Comparison of ENCODE assay signal across 8 mouse cellular contexts in genomic region chr6:87979728-87980127, GRCm38 (mm10). TPM values are rescaled to one million over a fixed set of nuclear protein-coding genes. Genes with fewer than 3 reads are reported as not detected.
DNase-seq lines count a peak whose midpoint lies in the region; ATAC-seq lines count a peak whose summit lies in the region.

No protein-coding gene starts in this region.

- H3K9me3 ChIP-seq in kidney, embryonic 14.5 days (ENCODE audit: control insufficient read depth, low read length) = no peaks in the 10 kb centered on the region
- H3K9me3 ChIP-seq in embryonic facial prominence, embryonic 15.5 days (replicated peaks) = no peaks in the 10 kb centered on the region
- no peaks in the 10 kb centered on the region for H3K9me3 ChIP-seq in intestine, embryonic 14.5 days (ENCODE audit: control insufficient read depth, low read length)
- H3K9me3 ChIP-seq in midbrain, embryonic 16.5 days (replicated peaks; ENCODE audit: control insufficient read depth, low read length, poor library complexity, severe bottlenecking) = no peaks in the 10 kb centered on the region

- no peaks in the 10 kb centered on the region for H3K27me3 ChIP-seq in kidney, embryonic 14.5 days (ENCODE audit: control insufficient read depth, insufficient read depth, low read length)
- no peaks in the 10 kb centered on the region for H3K27me3 ChIP-seq in embryonic facial prominence, embryonic 15.5 days
- no peaks in the 10 kb centered on the region for H3K27me3 ChIP-seq in intestine, embryonic 14.5 days (replicated peaks; ENCODE audit: control insufficient read depth, insufficient read depth, low read length)
- no peaks in the 10 kb centered on the region for H3K27me3 ChIP-seq in midbrain, embryonic 16.5 days (ENCODE audit: control insufficient read depth, insufficient read depth, low read depth, low read length)

- 0 out of 2 replicates have a peak overlapping the region, but pooled peaks have one; percentile 4 for H3K27ac ChIP-seq in kidney, embryonic 14.5 days (ENCODE audit: low read depth, low read length)
- H3K27ac ChIP-seq in embryonic facial prominence, embryonic 15.5 days (replicated peaks) = peak overlapping the region; percentile 30; the same call in 1 of the 2 replicates
- no peak overlapping the region for H3K27ac ChIP-seq in intestine, embryonic 14.5 days (ENCODE audit: low read depth)
- H3K27ac ChIP-seq in midbrain, embryonic 16.5 days (ENCODE audit: low read length) = peak overlapping the region; percentile 93

- ATAC-seq in kidney, embryonic 14.5 days (ENCODE audit: low FRiP score, low TSS enrichment) = no peak
- no peak for ATAC-seq in embryonic facial prominence, embryonic 15.5 days (ENCODE audit: insufficient number of reproducible peaks, low FRiP score, low TSS enrichment, low read depth)
- ATAC-seq in intestine, embryonic 14.5 days (replicated peaks; ENCODE audit: low FRiP score, low TSS enrichment, low read depth) = no peak
- ATAC-seq in midbrain, embryonic 16.5 days = 0 out of 2 replicates have a peak, but pooled peaks have one; percentile 9

- H3K9ac ChIP-seq in kidney, embryonic 14.5 days (ENCODE audit: low read depth, low read length) = no peak overlapping the region
- no peak overlapping the region for H3K9ac ChIP-seq in embryonic facial prominence, embryonic 15.5 days
- no peak overlapping the region for H3K9ac ChIP-seq in intestine, embryonic 14.5 days (ENCODE audit: low read length)
- no peak overlapping the region for H3K9ac ChIP-seq in midbrain, embryonic 16.5 days (ENCODE audit: low read depth, low read length)

- H3K4me1 ChIP-seq in kidney, embryonic 14.5 days (ENCODE audit: control insufficient read depth, insufficient read depth, low read length) = peaks cover 10% of the 10 kb centered on the region; the same call in 1 of the 2 replicates
- peaks cover 21% of the 10 kb centered on the region for H3K4me1 ChIP-seq in embryonic facial prominence, embryonic 15.5 days
- peaks cover 9% of the 10 kb centered on the region for H3K4me1 ChIP-seq in intestine, embryonic 14.5 days (replicated peaks; ENCODE audit: control insufficient read depth, insufficient read depth, low read length)
- peaks cover 17% of the 10 kb centered on the region for H3K4me1 ChIP-seq in midbrain, embryonic 16.5 days (ENCODE audit: control insufficient read depth, insufficient read depth, low read length)

- no peak for DNase-seq in kidney, postnatal 25 days
- DNase-seq in intestine, embryonic 14.5 days (ENCODE audit: low spot score) = no peak
- no peak for DNase-seq in right cerebral cortex, postnatal 10 days (ENCODE audit: low spot score in 2 of 2)
- DNase-seq in urinary bladder, adult 18-20 months (ENCODE audit: low spot score in 2 of 2) = no peak
- DNase-seq in gastrocnemius, adult 8-10 months (ENCODE audit: low spot score in 2 of 2) = no peak

- peak overlapping the region; percentile 99; the same call in 1 of the 2 replicates for H3K4me3 ChIP-seq in kidney, embryonic 14.5 days (ENCODE audit: low read length)
- peak overlapping the region; percentile 88 for H3K4me3 ChIP-seq in embryonic facial prominence, embryonic 15.5 days (replicated peaks)
- H3K4me3 ChIP-seq in intestine, embryonic 14.5 days (ENCODE audit: low read depth, low read length) = peak overlapping the region; percentile 95
- H3K4me3 ChIP-seq in midbrain, embryonic 16.5 days (ENCODE audit: low read depth, low read length) = peak overlapping the region; percentile 97

- peaks cover 16% of the 10 kb centered on the region; the same call in 1 of the 2 replicates for H3K36me3 ChIP-seq in kidney, embryonic 14.5 days (ENCODE audit: control insufficient read depth, insufficient read depth, low read length)
- H3K36me3 ChIP-seq in embryonic facial prominence, embryonic 15.5 days = peaks cover 8% of the 10 kb centered on the region
- peaks cover 7% of the 10 kb centered on the region for H3K36me3 ChIP-seq in intestine, embryonic 14.5 days (ENCODE audit: control insufficient read depth, insufficient read depth, low read length)
- H3K36me3 ChIP-seq in midbrain, embryonic 16.5 days (ENCODE audit: control insufficient read depth, insufficient read depth, low read length) = no peaks in the 10 kb centered on the region

- 75% methylated on average over 3 of the region's 3 CpGs for WGBS in kidney, embryonic 14.5 days
- 68% methylated on average over 3 of the region's 3 CpGs for WGBS in embryonic facial prominence, embryonic 15.5 days
- WGBS in intestine, embryonic 14.5 days = 82% methylated on average over 3 of the region's 3 CpGs
- WGBS in midbrain, embryonic 16.5 days = 62% methylated on average over 3 of the region's 3 CpGs

- H3K4me2 ChIP-seq in kidney, embryonic 14.5 days (replicated peaks; ENCODE audit: low read depth, low read length) = peak overlapping the region; percentile 49
- peak overlapping the region; percentile 76 for H3K4me2 ChIP-seq in embryonic facial prominence, embryonic 15.5 days (replicated peaks)
- H3K4me2 ChIP-seq in intestine, embryonic 14.5 days (ENCODE audit: low read length) = peak overlapping the region; percentile 72
- H3K4me2 ChIP-seq in midbrain, embryonic 16.5 days (ENCODE audit: low read length) = peak overlapping the region; percentile 71

RNA-seq across cellular contexts. Expression of gene H1fx, which starts 1.7 kb away (rescaled TPM):
- 38.2 and 45.8 TPM in 2 replicates for polyA plus RNA-seq in kidney, embryonic 14.5 days (2014; fragmentation: Nextera tagmentation; extraction: Ambion mirVana)
- polyA plus RNA-seq in embryonic facial prominence, embryonic 15.5 days (2015; fragmentation: Nextera tagmentation; extraction: Ambion mirVana) = 41.6 and 45.5 TPM in 2 replicates
- 18.5 and 21.1 TPM in 2 replicates for polyA plus RNA-seq in intestine, embryonic 14.5 days (2014; fragmentation: Nextera tagmentation; extraction: Ambion mirVana)
- 13.5 and 14.4 TPM in 2 replicates for polyA plus RNA-seq in midbrain, embryonic 16.5 days (2015; fragmentation: Nextera tagmentation; extraction: Ambion mirVana)
- total RNA-seq in gastrocnemius, adult 8-10 months (2022) = 1 to 10 TPM in 2 of 4 experiments, under 1 TPM in 1, not detected in 1; 0.34 to 1.9 (median 1.3) TPM
